8 mouse cellular contexts compared by ENCODE assay signal in genomic region chrX:103980036-103980435, GRCm38 (mm10). TPM values are rescaled to one million over a fixed set of nuclear protein-coding genes. Genes with fewer than 3 reads are reported as not detected.
DNase-seq lines count a peak whose midpoint lies in the region; ATAC-seq and TF ChIP-seq lines count a peak whose summit lies in the region.

No protein-coding gene starts in this region.

- DNase-seq in heart, adult 2 months, result peak; percentile 8 to 28
- no peak for DNase-seq in heart, postnatal 25 days (ENCODE audit: low spot score)
- no peak for DNase-seq in frontal cortex, postnatal 36 days (ENCODE audit: low spot score in 2 of 2)

- no peak for ATAC-seq in forebrain, embryonic 15.5 days (replicated peaks)
- no peak for ATAC-seq in intestine, postnatal 0 days
- ATAC-seq in lung, embryonic 16.5 days (ENCODE audit: low read depth), result no peak

- H3K9me3 ChIP-seq in forebrain, embryonic 15.5 days, result no peaks in the 10 kb centered on the region
- H3K9me3 ChIP-seq in intestine, postnatal 0 days (ENCODE audit: control insufficient read depth), result no peaks in the 10 kb centered on the region
- H3K9me3 ChIP-seq in lung, embryonic 16.5 days (ENCODE audit: control insufficient read depth, low read length), result no peaks in the 10 kb centered on the region

- H3K9ac ChIP-seq in heart, adult 2 months (ENCODE audit: low read depth, low read length), result peak overlapping the region; percentile 57
- peak overlapping the region; percentile 68 for H3K9ac ChIP-seq in forebrain, embryonic 15.5 days (replicated peaks)
- H3K9ac ChIP-seq in intestine, postnatal 0 days (ENCODE audit: low read depth, low read length), result peak overlapping the region; percentile 85
- peak overlapping the region; percentile 89 for H3K9ac ChIP-seq in lung, embryonic 16.5 days (ENCODE audit: low read length)

- H3K4me2 ChIP-seq in forebrain, embryonic 15.5 days (replicated peaks), result peak overlapping the region; percentile 53
- H3K4me2 ChIP-seq in intestine, postnatal 0 days (replicated peaks; ENCODE audit: low read depth), result peak overlapping the region; percentile 54
- H3K4me2 ChIP-seq in lung, embryonic 16.5 days (ENCODE audit: low read depth, low read length), result peak overlapping the region; percentile 50

- TF ChIP-seq EP300 in heart, adult 2 months (IDR thresholded peaks at IDR 0.05; ENCODE audit: insufficient read depth, low read depth, low read length), result no peak

- no peak for TF ChIP-seq POLR2A in heart, adult 2 months (IDR thresholded peaks at IDR 0.05; ENCODE audit: insufficient read depth, low read depth, low read length)
- no peak for TF ChIP-seq POLR2A in bone marrow, adult 2 months (IDR thresholded peaks at IDR 0.05; ENCODE audit: borderline replicate concordance, control insufficient read depth, low read depth, low read length)
- no peak for TF ChIP-seq POLR2A in small intestine, adult 2 months (IDR thresholded peaks at IDR 0.05; ENCODE audit: low read depth, low read length)

- H3K4me3 ChIP-seq in heart, adult 2 months, result peak overlapping the region; percentile 63
- peak overlapping the region; percentile 90 for H3K4me3 ChIP-seq in bone marrow, adult 2 months (replicated peaks; ENCODE audit: control insufficient read depth, low read depth, low read length)
- H3K4me3 ChIP-seq in forebrain, embryonic 15.5 days, result peak overlapping the region; percentile 81
- peak overlapping the region; percentile 72 for H3K4me3 ChIP-seq in intestine, postnatal 0 days (ENCODE audit: low read depth, low read length)
- peak overlapping the region; percentile 78 for H3K4me3 ChIP-seq in lung, embryonic 16.5 days (ENCODE audit: low read length)
- H3K4me3 ChIP-seq in small intestine, adult 2 months (ENCODE audit: low read depth, low read length), result peak overlapping the region; percentile 100

- no peaks in the 10 kb centered on the region for H3K4me1 ChIP-seq in heart, adult 2 months (ENCODE audit: control insufficient read depth, insufficient read depth, low read length)
- no peaks in the 10 kb centered on the region for H3K4me1 ChIP-seq in bone marrow, adult 2 months (ENCODE audit: control insufficient read depth, insufficient read depth, low read length)
- peaks cover 6% of the 10 kb centered on the region; the same call in 1 of the 2 replicates for H3K4me1 ChIP-seq in forebrain, embryonic 15.5 days
- no peaks in the 10 kb centered on the region for H3K4me1 ChIP-seq in intestine, postnatal 0 days (replicated peaks; ENCODE audit: control insufficient read depth, insufficient read depth, low read length)
- H3K4me1 ChIP-seq in lung, embryonic 16.5 days (replicated peaks; ENCODE audit: control insufficient read depth, insufficient read depth, low read length), result no peaks in the 10 kb centered on the region
- H3K4me1 ChIP-seq in small intestine, adult 2 months (ENCODE audit: control insufficient read depth, insufficient read depth, insufficient read length, low read length), result no peaks in the 10 kb centered on the region

- no peak for TF ChIP-seq CTCF in heart, adult 2 months (IDR thresholded peaks at IDR 0.05)
- no peak for TF ChIP-seq CTCF in bone marrow, adult 2 months (IDR thresholded peaks at IDR 0.05; ENCODE audit: control insufficient read depth, insufficient read depth, low read length)
- no peak for TF ChIP-seq CTCF in intestine, postnatal 0 days (IDR thresholded peaks at IDR 0.05; ENCODE audit: low read depth)
- TF ChIP-seq CTCF in small intestine, adult 2 months (IDR thresholded peaks at IDR 0.05; ENCODE audit: extremely low read depth, insufficient read length, insufficient replicate concordance, low read depth, low read length), result no peak

- intact Hi-C loops in heart, adult 2 months (cut with DNase I), result loop anchor here (5.0 to 10.0 kb wide), 2 partner anchors 285 to 358 kb away; no protein-coding TSS in a partner anchor
- intact Hi-C loops in heart, postnatal 25 days (cut with DNase I), result no loop called here

- 23% methylated on average over 12 of the region's 12 CpGs for WGBS in heart, adult 2 months
- WGBS in bone marrow, adult 2 months, result 17% methylated on average over 12 of the region's 12 CpGs
- 15% methylated on average over 12 of the region's 12 CpGs for WGBS in forebrain, embryonic 15.5 days
- WGBS in intestine, postnatal 0 days, result 16% methylated on average over 12 of the region's 12 CpGs
- WGBS in lung, embryonic 16.5 days, result 18% methylated on average over 12 of the region's 12 CpGs
- 5% methylated on average over 12 of the region's 12 CpGs for WGBS in small intestine, adult 2 months

- H3K36me3 ChIP-seq in heart, adult 2 months (ENCODE audit: control insufficient read depth, insufficient read depth, low read length), result peaks cover 2% of the 10 kb centered on the region
- H3K36me3 ChIP-seq in forebrain, embryonic 15.5 days, result peaks cover 4% of the 10 kb centered on the region; the same call in 1 of the 2 replicates
- H3K36me3 ChIP-seq in intestine, postnatal 0 days (ENCODE audit: control insufficient read depth, insufficient read depth), result no peaks in the 10 kb centered on the region
- peaks cover 6% of the 10 kb centered on the region; the same call in 1 of the 2 replicates for H3K36me3 ChIP-seq in lung, embryonic 16.5 days (ENCODE audit: control insufficient read depth, insufficient read depth, low read length)
- peaks cover 6% of the 10 kb centered on the region; the same call in 1 of the 2 replicates for H3K36me3 ChIP-seq in small intestine, adult 2 months (ENCODE audit: control insufficient read depth, insufficient read depth, low read length)

- no peaks in the 10 kb centered on the region for H3K27me3 ChIP-seq in heart, adult 2 months (ENCODE audit: control insufficient read depth, insufficient read depth, low read length)
- peaks cover 9% of the 10 kb centered on the region for H3K27me3 ChIP-seq in forebrain, embryonic 15.5 days
- H3K27me3 ChIP-seq in intestine, postnatal 0 days (replicated peaks; ENCODE audit: control insufficient read depth, insufficient read depth, low read length), result no peaks in the 10 kb centered on the region
- no peaks in the 10 kb centered on the region for H3K27me3 ChIP-seq in lung, embryonic 16.5 days (ENCODE audit: control insufficient read depth, insufficient read depth, low read depth, low read length)
- H3K27me3 ChIP-seq in small intestine, adult 2 months (ENCODE audit: control insufficient read depth, insufficient read depth, low read length), result no peaks in the 10 kb centered on the region

- peak overlapping the region; percentile 90 for H3K27ac ChIP-seq in heart, adult 2 months
- peak overlapping the region; percentile 96; the same call in 1 of the 2 replicates for H3K27ac ChIP-seq in bone marrow, adult 2 months (ENCODE audit: control insufficient read depth, insufficient read depth, low read depth, low read length, poor library complexity)
- H3K27ac ChIP-seq in forebrain, embryonic 15.5 days (replicated peaks), result peak overlapping the region; percentile 95
- H3K27ac ChIP-seq in intestine, postnatal 0 days (ENCODE audit: low read depth, low read length), result peak overlapping the region; percentile 94
- peak overlapping the region; percentile 92 for H3K27ac ChIP-seq in lung, embryonic 16.5 days (ENCODE audit: low read length)
- H3K27ac ChIP-seq in small intestine, adult 2 months (ENCODE audit: insufficient read depth, low read depth, low read length), result peak overlapping the region; percentile 87

- 0 out of 2 replicates have a peak, but pooled peaks cover 2% of the 10 kb centered on the region for H3K79me2 ChIP-seq in heart, adult 2 months (replicated peaks; ENCODE audit: control insufficient read depth, insufficient read depth, low read length)

RNA-seq across cellular contexts. Expression of gene Rlim, which starts 1.0 kb away (rescaled TPM):
- total RNA-seq in heart, adult 2 months (2021), result 10 to 100 TPM; 21.4 to 28.0 TPM
- 4.1 and 7.8 TPM in 2 replicates for polyA plus RNA-seq in heart, adult 2 months (2012; rRNA removed)
- 10 to 100 TPM; 19.8 to 23.1 TPM for total RNA-seq in heart, postnatal 25 days (2021)
- 11.1 and 20.3 TPM in 2 replicates for polyA plus RNA-seq in bone marrow, adult 2 months (2011; ENCODE audit: insufficient read depth, insufficient read length, low replicate concordance, missing spikeins)
- 32.2 and 33.5 TPM in 2 replicates for polyA plus RNA-seq in forebrain, embryonic 15.5 days (2015; fragmentation: Nextera tagmentation; extraction: Ambion mirVana)
- polyA plus RNA-seq in intestine, postnatal 0 days (2015; fragmentation: Nextera tagmentation; extraction: Ambion mirVana), result 11.9 and 14.4 TPM in 2 replicates
- 48.1 and 50.4 TPM in 2 replicates for polyA plus RNA-seq in lung, embryonic 16.5 days (2015; fragmentation: Nextera tagmentation; extraction: Ambion mirVana)
- polyA plus RNA-seq in small intestine, adult 2 months (2012; rRNA removed), result 0.43 and 1.4 TPM in 2 replicates

Comparison
In these comparisons a context has a peak if more than half of its experiments do, and no peak if none do; other contexts are left out.
1. DNase-seq: peak in heart, adult 2 months (2 of 2); none in heart, postnatal 25 days (single experiment) and frontal cortex, postnatal 36 days (0 of 2).
2. Peak in every context shown above with its lines, with median percentiles within 50 percentile points of each other: H3K27ac ChIP-seq, H3K4me3 ChIP-seq, H3K9ac ChIP-seq and H3K4me2 ChIP-seq.